In the genomic region with DNA sequence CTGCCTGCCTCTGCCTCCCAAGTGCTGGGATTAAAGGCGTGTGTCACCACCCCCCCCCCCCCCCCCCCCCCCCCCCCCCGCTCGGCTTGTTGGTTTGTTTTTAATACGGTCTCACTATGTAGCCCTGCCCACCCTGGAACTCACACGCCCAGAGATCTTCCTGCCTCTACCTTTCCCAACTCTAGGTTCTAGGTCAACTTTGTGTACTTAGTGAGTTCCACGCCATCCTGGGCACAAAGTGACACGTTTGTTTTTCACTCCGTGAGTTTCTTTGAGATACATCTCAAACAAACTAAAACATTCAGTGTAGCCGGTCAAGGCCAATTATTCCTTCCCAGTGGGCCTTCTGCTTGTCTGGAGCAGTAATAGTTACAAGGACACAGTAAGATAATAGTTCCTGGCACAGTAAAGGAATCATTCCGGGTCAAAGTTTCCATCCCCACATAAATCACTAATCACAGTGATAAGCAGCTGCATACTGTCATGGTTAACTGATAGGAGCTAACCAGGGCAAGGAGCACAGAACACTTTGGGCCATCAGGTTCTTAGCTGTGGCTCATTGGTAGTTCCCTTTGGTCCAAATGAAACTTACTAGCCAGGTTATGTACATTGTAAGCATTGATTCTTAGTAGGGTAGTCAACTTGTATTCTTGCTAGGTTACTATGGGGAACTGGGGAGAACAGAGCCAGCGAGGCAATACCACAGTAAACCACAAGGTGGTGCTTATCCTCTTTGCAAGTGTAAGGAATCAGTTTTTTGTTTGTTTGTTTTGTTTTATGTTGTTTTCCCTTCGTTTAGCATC, we compare ENCODE assay signal across 9 mouse cellular contexts. TPM values are rescaled to one million over a fixed set of nuclear protein-coding genes. Genes with fewer than 3 reads are reported as not detected.
A peak's percentile ranks its signal among the peaks of the same experiment; 100 is the strongest.
DNase-seq lines count a peak whose midpoint lies in the region; ATAC-seq and TF ChIP-seq lines count a peak whose summit lies in the region.
"Had no signal": no experiment of that assay in that cellular context is flagged by ENCODE, and none has a peak within 500 bp of the region (broad histone marks: within the 10 kb centered on the region; RNA-seq: fewer than 3 reads in every experiment).

No protein-coding gene starts in this region.

- no peak overlapping the region for H3K4me2 ChIP-seq in midbrain, embryonic 13.5 days (replicated peaks)
- no peak overlapping the region for H3K4me2 ChIP-seq in forebrain, embryonic 15.5 days (replicated peaks)
- H3K4me2 ChIP-seq in intestine, embryonic 14.5 days (ENCODE audit: low read length), result no peak overlapping the region
- no peak overlapping the region for H3K4me2 ChIP-seq in neural tube, embryonic 15.5 days
- H3K4me2 ChIP-seq: midbrain, embryonic 12.5 days had no signal

- no peak for TF ChIP-seq POLR2A in liver, adult 2 months (IDR thresholded peaks at IDR 0.05; ENCODE audit: extremely low read depth, insufficient read depth, low read length)

- WGBS in midbrain, embryonic 10.5 days, result 79% methylated on average over 9 of the region's 12 CpGs
- WGBS in midbrain, embryonic 13.5 days, result 77% methylated on average over 8 of the region's 12 CpGs
- WGBS in forebrain, embryonic 15.5 days, result 78% methylated on average over 9 of the region's 12 CpGs
- 71% methylated on average over 9 of the region's 12 CpGs for WGBS in intestine, embryonic 14.5 days
- 17% methylated on average over 9 of the region's 12 CpGs for WGBS in liver, adult 2 months
- 73% methylated on average over 9 of the region's 12 CpGs for WGBS in neural tube, embryonic 15.5 days

- peaks cover 10% of the 10 kb centered on the region; the same call in 1 of the 2 replicates for H3K36me3 ChIP-seq in midbrain, embryonic 10.5 days
- peaks cover 20% of the 10 kb centered on the region for H3K36me3 ChIP-seq in midbrain, embryonic 13.5 days
- H3K36me3 ChIP-seq in forebrain, embryonic 15.5 days, result peaks cover 16% of the 10 kb centered on the region; the same call in 1 of the 2 replicates
- H3K36me3 ChIP-seq in intestine, embryonic 14.5 days (ENCODE audit: control insufficient read depth, insufficient read depth, low read length), result peaks cover 9% of the 10 kb centered on the region; the same call in 1 of the 2 replicates
- peaks cover 3% of the 10 kb centered on the region; the same call in 1 of the 2 replicates for H3K36me3 ChIP-seq in liver, adult 2 months (ENCODE audit: control insufficient read depth, insufficient read depth, low read length)
- peaks cover 13% of the 10 kb centered on the region; the same call in 1 of the 2 replicates for H3K36me3 ChIP-seq in neural tube, embryonic 15.5 days

- H3K9ac ChIP-seq in midbrain, embryonic 13.5 days (replicated peaks), result no peak overlapping the region
- H3K9ac ChIP-seq in forebrain, embryonic 15.5 days (replicated peaks), result no peak overlapping the region
- H3K9ac ChIP-seq in intestine, embryonic 14.5 days (ENCODE audit: low read length), result no peak overlapping the region
- H3K9ac ChIP-seq in liver, adult 2 months (ENCODE audit: low read depth, low read length), result peak overlapping the region; percentile 31; the same call in 1 of the 2 replicates
- H3K9ac ChIP-seq in neural tube, embryonic 15.5 days (replicated peaks), result no peak overlapping the region
- H3K9ac ChIP-seq: midbrain, embryonic 12.5 days had no signal

- no peaks in the 10 kb centered on the region for H3K79me2 ChIP-seq in liver, adult 2 months (ENCODE audit: control insufficient read depth, insufficient read depth, low read length)

- no peak overlapping the region for H3K27ac ChIP-seq in midbrain, embryonic 10.5 days (replicated peaks)
- H3K27ac ChIP-seq in midbrain, embryonic 13.5 days, result no peak overlapping the region
- H3K27ac ChIP-seq in forebrain, embryonic 15.5 days (replicated peaks), result no peak overlapping the region
- H3K27ac ChIP-seq in intestine, embryonic 14.5 days (ENCODE audit: low read depth), result no peak overlapping the region
- peak overlapping the region; percentile 78 for H3K27ac ChIP-seq in liver, adult 2 months (replicated peaks; ENCODE audit: insufficient read depth, low read depth, low read length)
- no peak overlapping the region for H3K27ac ChIP-seq in neural tube, embryonic 15.5 days (replicated peaks)
- H3K27ac ChIP-seq: midbrain, embryonic 12.5 days had no signal

- H3K27me3 ChIP-seq in midbrain, embryonic 10.5 days (ENCODE audit: low read depth, poor library complexity, severe bottlenecking), result no peaks in the 10 kb centered on the region
- H3K27me3 ChIP-seq in midbrain, embryonic 13.5 days, result no peaks in the 10 kb centered on the region
- no peaks in the 10 kb centered on the region for H3K27me3 ChIP-seq in forebrain, embryonic 15.5 days
- no peaks in the 10 kb centered on the region for H3K27me3 ChIP-seq in intestine, embryonic 14.5 days (replicated peaks; ENCODE audit: control insufficient read depth, insufficient read depth, low read length)
- H3K27me3 ChIP-seq in liver, adult 2 months (ENCODE audit: control insufficient read depth, insufficient read depth, low read length), result no peaks in the 10 kb centered on the region
- H3K27me3 ChIP-seq in neural tube, embryonic 15.5 days (replicated peaks), result no peaks in the 10 kb centered on the region
- H3K27me3 ChIP-seq: midbrain, embryonic 12.5 days had no signal

- no peak; the same call in 1 of the 2 replicates for TF ChIP-seq CTCF in liver, adult 2 months (IDR thresholded peaks at IDR 0.05; ENCODE audit: low read depth, low read length)

- no peaks in the 10 kb centered on the region for H3K9me3 ChIP-seq in midbrain, embryonic 10.5 days (replicated peaks)
- no peaks in the 10 kb centered on the region for H3K9me3 ChIP-seq in midbrain, embryonic 13.5 days
- no peaks in the 10 kb centered on the region for H3K9me3 ChIP-seq in forebrain, embryonic 15.5 days
- no peaks in the 10 kb centered on the region for H3K9me3 ChIP-seq in intestine, embryonic 14.5 days (ENCODE audit: control insufficient read depth, low read length)
- H3K9me3 ChIP-seq in neural tube, embryonic 15.5 days (replicated peaks), result no peaks in the 10 kb centered on the region
- H3K9me3 ChIP-seq: midbrain, embryonic 12.5 days had no signal

- no peak; the same call in 1 of the 2 replicates for ATAC-seq in midbrain, embryonic 13.5 days
- ATAC-seq in forebrain, embryonic 15.5 days (replicated peaks), result peak; percentile 57
- ATAC-seq in intestine, embryonic 14.5 days (replicated peaks; ENCODE audit: low FRiP score, low TSS enrichment, low read depth), result 0 out of 2 replicates have a peak, but pooled peaks have one; percentile 19
- ATAC-seq in neural tube, embryonic 15.5 days (ENCODE audit: low FRiP score), result 0 out of 2 replicates have a peak, but pooled peaks have one; percentile 46

- H3K4me1 ChIP-seq in midbrain, embryonic 10.5 days, result peaks cover 11% of the 10 kb centered on the region
- H3K4me1 ChIP-seq in midbrain, embryonic 13.5 days (replicated peaks), result peaks cover 7% of the 10 kb centered on the region; the same call in 1 of the 2 replicates
- H3K4me1 ChIP-seq in forebrain, embryonic 15.5 days, result no peaks in the 10 kb centered on the region; the same call in 1 of the 2 replicates
- no peaks in the 10 kb centered on the region for H3K4me1 ChIP-seq in intestine, embryonic 14.5 days (replicated peaks; ENCODE audit: control insufficient read depth, insufficient read depth, low read length)
- peaks cover 5% of the 10 kb centered on the region; the same call in 1 of the 2 replicates for H3K4me1 ChIP-seq in liver, adult 2 months (ENCODE audit: control insufficient read depth, insufficient read depth, low read length)
- H3K4me1 ChIP-seq in neural tube, embryonic 15.5 days, result no peaks in the 10 kb centered on the region

- no peak overlapping the region for H3K4me3 ChIP-seq in midbrain, embryonic 10.5 days
- no peak overlapping the region for H3K4me3 ChIP-seq in midbrain, embryonic 13.5 days (replicated peaks)
- no peak overlapping the region for H3K4me3 ChIP-seq in forebrain, embryonic 15.5 days
- H3K4me3 ChIP-seq in intestine, embryonic 14.5 days (ENCODE audit: low read depth, low read length), result no peak overlapping the region
- H3K4me3 ChIP-seq in liver, adult 2 months (ENCODE audit: insufficient read depth, low read depth, low read length), result no peak overlapping the region
- no peak overlapping the region for H3K4me3 ChIP-seq in neural tube, embryonic 15.5 days (replicated peaks)
- H3K4me3 ChIP-seq: midbrain, embryonic 12.5 days had no signal

- peak; percentile 57 for DNase-seq in midbrain, embryonic 10.5 days (ENCODE audit: low spot score)
- DNase-seq in c-Kit-positive CD71-negative TER-119-negative erythroid progenitor cells, embryonic 14.5 days (ENCODE audit: low read depth), result peak; percentile 53
- DNase-seq in intestine, embryonic 14.5 days (ENCODE audit: low spot score), result peak; percentile 86
- DNase-seq in liver, adult 2 months (ENCODE audit: extremely low read depth, low read depth, low spot score), result peak; percentile 90
- DNase-seq in testis, postnatal 14 days (ENCODE audit: low spot score), result peak; percentile 33

RNA-seq across cellular contexts. Expression of gene Slc18b1, which starts 15.1 kb away (rescaled TPM):
- polyA plus RNA-seq in midbrain, embryonic 10.5 days (2016; fragmentation: Nextera tagmentation; extraction: Ambion mirVana), result 10.4 and 12.2 TPM in 2 replicates
- polyA plus RNA-seq in midbrain, embryonic 13.5 days (2015; fragmentation: Nextera tagmentation; extraction: Ambion mirVana), result 15.3 and 20.6 TPM in 2 replicates
- polyA plus RNA-seq in forebrain, embryonic 15.5 days (2015; fragmentation: Nextera tagmentation; extraction: Ambion mirVana), result 15.8 and 16.5 TPM in 2 replicates
- 16.3 and 17.8 TPM in 2 replicates for polyA plus RNA-seq in intestine, embryonic 14.5 days (2014; fragmentation: Nextera tagmentation; extraction: Ambion mirVana)
- total RNA-seq in liver, adult 2 months (2014; rRNA removed), result 2.2 and 11.4 TPM in 2 replicates
- 2.9 and 3.0 TPM in 2 replicates for polyA plus RNA-seq in liver, adult 2 months (2012; rRNA removed)
- polyA plus RNA-seq in neural tube, embryonic 15.5 days (2015; fragmentation: Nextera tagmentation; extraction: Ambion mirVana), result 18.1 and 21.1 TPM in 2 replicates

RNA-seq across cellular contexts. Expression of gene Rps12, which starts 24.8 kb away (rescaled TPM):
- 112 and 145 TPM in 2 replicates for polyA plus RNA-seq in midbrain, embryonic 10.5 days (2016; fragmentation: Nextera tagmentation; extraction: Ambion mirVana)
- 113 and 114 TPM in 2 replicates for polyA plus RNA-seq in midbrain, embryonic 13.5 days (2015; fragmentation: Nextera tagmentation; extraction: Ambion mirVana)
- polyA plus RNA-seq in forebrain, embryonic 15.5 days (2015; fragmentation: Nextera tagmentation; extraction: Ambion mirVana), result 113 and 122 TPM in 2 replicates
- polyA plus RNA-seq in intestine, embryonic 14.5 days (2014; fragmentation: Nextera tagmentation; extraction: Ambion mirVana), result 270 and 302 TPM in 2 replicates
- 861 and 1,157 TPM in 2 replicates for total RNA-seq in liver, adult 2 months (2014; rRNA removed)
- polyA plus RNA-seq in liver, adult 2 months (2012; rRNA removed), result 473 and 533 TPM in 2 replicates
- polyA plus RNA-seq in neural tube, embryonic 15.5 days (2015; fragmentation: Nextera tagmentation; extraction: Ambion mirVana), result 96.4 and 125 TPM in 2 replicates

RNA-seq across cellular contexts. Expression of gene Vnn3, which starts 39.4 kb away (rescaled TPM):
- polyA plus RNA-seq in midbrain, embryonic 10.5 days (2016; fragmentation: Nextera tagmentation; extraction: Ambion mirVana), result not detected in 2 replicates
- not detected in 2 replicates for polyA plus RNA-seq in midbrain, embryonic 13.5 days (2015; fragmentation: Nextera tagmentation; extraction: Ambion mirVana)
- 0.10 TPM in 1 of 2 replicates, not detected in the other for polyA plus RNA-seq in forebrain, embryonic 15.5 days (2015; fragmentation: Nextera tagmentation; extraction: Ambion mirVana)
- polyA plus RNA-seq in intestine, embryonic 14.5 days (2014; fragmentation: Nextera tagmentation; extraction: Ambion mirVana), result 0.12 TPM in 1 of 2 replicates, not detected in the other
- 86.2 and 110 TPM in 2 replicates for total RNA-seq in liver, adult 2 months (2014; rRNA removed)
- polyA plus RNA-seq in liver, adult 2 months (2012; rRNA removed), result 54.9 and 58.7 TPM in 2 replicates
- not detected in 2 replicates for polyA plus RNA-seq in neural tube, embryonic 15.5 days (2015; fragmentation: Nextera tagmentation; extraction: Ambion mirVana)
- polyA plus RNA-seq: midbrain, embryonic 12.5 days had no signal

Comparison
In these comparisons a context has a peak if more than half of its experiments do, and no peak if none do; other contexts are left out.
1. DNase-seq: peak in every context shown above with its lines; median percentile 90 in liver, adult 2 months; 86 in intestine, embryonic 14.5 days; 57 in midbrain, embryonic 10.5 days; 53 in c-Kit-positive CD71-negative TER-119-negative erythroid progenitor cells, embryonic 14.5 days; 33 in testis, postnatal 14 days.
2. RNA of gene Vnn3, which starts 39.4 kb away (polyA plus RNA-seq): 54.9 to 58.7 TPM in liver, adult 2 months; 0.12 TPM in intestine, embryonic 14.5 days, 0.10 TPM in forebrain, embryonic 15.5 days, not detected in midbrain, embryonic 10.5 days, not detected in midbrain, embryonic 13.5 days and not detected in neural tube, embryonic 15.5 days; every median in the first group is over 10 times any median in the second.